Mouse (Mus musculus): ENCODE results near the gene Ankrd55. TPM values are rescaled to one million over a fixed set of nuclear protein-coding genes. Genes with fewer than 3 reads are reported as not detected.

The Ankrd55 gene
- total and polyA plus RNA-seq, 3 experiments = 1.1 to 2.2 (median 1.1) TPM

GRCm38 (mm10) chr13:112340205-112340604 is 52.0 kb downstream of the Ankrd55 start:
- Histone ChIP-seq H3K4me2 (ENCODE audit: insufficient read depth, low read depth, poor library complexity, severe bottlenecking) (no peak overlapping the region), H3K27me3 (replicated peaks) (no peaks in the 10 kb centered on the region), H3K9me3 (replicated peaks; ENCODE audit: low read length) (no peaks in the 10 kb centered on the region), H3K79me2 (replicated peaks; ENCODE audit: control insufficient read depth, extremely low read depth, insufficient read depth, poor library complexity, severe bottlenecking) (no peaks in the 10 kb centered on the region), H3K4me3 (replicated peaks in 1 of 3; ENCODE audit: low read depth in 2 of 3, low read length in 2 of 3, poor library complexity in 1 of 3) (no peak overlapping the region), H3K36me3 (replicated peaks in 1 of 2; ENCODE audit: control insufficient read depth in 1 of 2, insufficient read depth in 1 of 2, low read length in 1 of 2) (no peaks in the 10 kb centered on the region), H3K27ac (ENCODE audit: insufficient read depth, low read depth) (no peak overlapping the region), H3K9ac (ENCODE audit: insufficient read depth, low read depth) (no peak overlapping the region), H3K4me1 (ENCODE audit: control insufficient read depth in 1 of 2, insufficient read depth in 2 of 2) (peaks cover 11 to 37% of the 10 kb centered on the region in 2 experiments)
- dilution Hi-C loops (cut with MboI; ENCODE audit: extremely low pct_ligation_motif_present, extremely low pct_unique_long_range_greater_than_20kb, low sequenced_read_pairs) (no loop called here), in situ Hi-C loops (cut with MboI; ENCODE audit: low pct_ligation_motif_present, low pct_unique_long_range_greater_than_20kb, low sequenced_read_pairs) (no loop called here)
- no peak for DNase-seq (ENCODE audit: extremely low read depth)
- no peak for TF ChIP-seq ZC3H11A (IDR thresholded peaks at IDR 0.05; ENCODE audit: low read depth, low read length)

GRCm38 (mm10) chr13:112340761-112341160 is 52.5 kb downstream of the Ankrd55 start:
- H3K27me3 ChIP-seq (replicated peaks) = no peaks in the 10 kb centered on the region
- dilution Hi-C loops (cut with MboI; ENCODE audit: extremely low pct_ligation_motif_present, extremely low pct_unique_long_range_greater_than_20kb, low sequenced_read_pairs) (no loop called here), in situ Hi-C loops (cut with MboI; ENCODE audit: low pct_ligation_motif_present, low pct_unique_long_range_greater_than_20kb, low sequenced_read_pairs) (no loop called here)
- H3K4me1 ChIP-seq (ENCODE audit: control insufficient read depth in 1 of 2, insufficient read depth in 2 of 2) = peaks cover 13 to 40% of the 10 kb centered on the region in 2 experiments
- H3K4me2 ChIP-seq (ENCODE audit: insufficient read depth, low read depth, poor library complexity, severe bottlenecking) = no peak overlapping the region
- H3K4me3 ChIP-seq (replicated peaks in 1 of 3; ENCODE audit: low read depth in 2 of 3, low read length in 2 of 3, poor library complexity in 1 of 3) = no peak overlapping the region
- no peaks in the 10 kb centered on the region for H3K36me3 ChIP-seq (replicated peaks in 1 of 2; ENCODE audit: control insufficient read depth in 1 of 2, insufficient read depth in 1 of 2, low read length in 1 of 2)
- H3K9me3 ChIP-seq (replicated peaks; ENCODE audit: low read length) = no peaks in the 10 kb centered on the region
- no peak for DNase-seq (ENCODE audit: extremely low read depth)
- H3K27ac ChIP-seq (ENCODE audit: insufficient read depth, low read depth) = no peak overlapping the region
- no peaks in the 10 kb centered on the region for H3K79me2 ChIP-seq (replicated peaks; ENCODE audit: control insufficient read depth, extremely low read depth, insufficient read depth, poor library complexity, severe bottlenecking)
- H3K9ac ChIP-seq (ENCODE audit: insufficient read depth, low read depth) = no peak overlapping the region
- TF ChIP-seq NRF1 (IDR thresholded peaks at IDR 0.05; ENCODE audit: low read depth, low read length) (no peak), HCFC1 (IDR thresholded peaks at IDR 0.05; ENCODE audit: low read depth, low read length) (no peak), JUN (IDR thresholded peaks at IDR 0.05; ENCODE audit: insufficient read depth, low read depth, low read length) (no peak), MYC (IDR thresholded peaks at IDR 0.05; ENCODE audit: low read depth, low read length) (no peak), MEF2A (IDR thresholded peaks at IDR 0.05; ENCODE audit: borderline replicate concordance, low read depth, low read length) (no peak), UBTF (IDR thresholded peaks at IDR 0.05; ENCODE audit: low read depth, low read length) (no peak), EP300 (IDR thresholded peaks at IDR 0.05; ENCODE audit: low read length) (no peak), RAD21 (IDR thresholded peaks at IDR 0.05; ENCODE audit: low read depth, low read length) (no peak), MXI1 (IDR thresholded peaks at IDR 0.05; ENCODE audit: low read depth, low read length) (no peak)

- no peak overlapping the region for H3K9ac ChIP-seq (ENCODE audit: insufficient read depth, low read depth)
- H3K79me2 ChIP-seq (replicated peaks; ENCODE audit: control insufficient read depth, extremely low read depth, insufficient read depth, poor library complexity, severe bottlenecking) = no peaks in the 10 kb centered on the region
- H3K27ac ChIP-seq (ENCODE audit: insufficient read depth, low read depth) = no peak overlapping the region
- TF ChIP-seq EP300 (IDR thresholded peaks at IDR 0.05; ENCODE audit: low read length) (peak; percentile 61), ETS1 (conservative IDR thresholded peaks at IDR 0.05; ENCODE audit: low read depth, low read length) (no peak), POLR2AphosphoS2 (IDR thresholded peaks at IDR 0.05; ENCODE audit: low read depth, low read length) (no peak), BHLHE40 (IDR thresholded peaks at IDR 0.05; ENCODE audit: low read depth, low read length) (no peak), MAX (IDR thresholded peaks at IDR 0.05; ENCODE audit: low read length) (no peak), KAT2A (IDR thresholded peaks at IDR 0.05; ENCODE audit: insufficient replicate concordance, low read length) (no peak), ZNF384 (IDR thresholded peaks at IDR 0.05; ENCODE audit: low read depth, low read length) (peak; percentile 93), MEF2A (IDR thresholded peaks at IDR 0.05; ENCODE audit: borderline replicate concordance, low read depth, low read length) (0 out of 2 replicates have a peak, but pooled peaks have one; percentile 8), E2F4 (IDR thresholded peaks at IDR 0.05; ENCODE audit: insufficient replicate concordance, low read depth, low read length) (no peak)
- H3K4me3 ChIP-seq (replicated peaks in 1 of 3; ENCODE audit: low read depth in 2 of 3, low read length in 2 of 3, poor library complexity in 1 of 3) = no peak overlapping the region
- H3K27me3 ChIP-seq (replicated peaks) = no peaks in the 10 kb centered on the region
- H3K4me2 ChIP-seq (ENCODE audit: insufficient read depth, low read depth, poor library complexity, severe bottlenecking) = 0 out of 2 replicates have a peak overlapping the region, but pooled peaks have one; percentile 22
- peak; percentile 69 for DNase-seq (ENCODE audit: extremely low read depth)
- dilution Hi-C loops (cut with MboI; ENCODE audit: extremely low pct_ligation_motif_present, extremely low pct_unique_long_range_greater_than_20kb, low sequenced_read_pairs) (no loop called here), in situ Hi-C loops (cut with MboI; ENCODE audit: low pct_ligation_motif_present, low pct_unique_long_range_greater_than_20kb, low sequenced_read_pairs) (no loop called here)
- H3K4me1 ChIP-seq (ENCODE audit: control insufficient read depth in 1 of 2, insufficient read depth in 2 of 2) = peaks cover 32 to 57% of the 10 kb centered on the region in 2 experiments
- H3K36me3 ChIP-seq (replicated peaks in 1 of 2; ENCODE audit: control insufficient read depth in 1 of 2, insufficient read depth in 1 of 2, low read length in 1 of 2) = no peaks in the 10 kb centered on the region
- no peaks in the 10 kb centered on the region for H3K9me3 ChIP-seq (replicated peaks; ENCODE audit: low read length)
These were observed 54.8 kb downstream of the Ankrd55 start for GRCm38 (mm10) chr13:112342971-112343627.
